Mouse (Mus musculus) CH12.LX (cell line): ENCODE measurements around the gene Armc6. TPM values are rescaled to one million over a fixed set of nuclear protein-coding genes. Genes with fewer than 3 reads are reported as not detected.

Source experiments
- DNase-seq: peaks from one replicate; pipeline ENCODE4 v3.0.0-alpha.2; 2013; ENCODE audit errors: extremely low read depth
- H3K27ac ChIP-seq: 2 replicates; pipeline ENCODE4 v1.5.1; 2012; ENCODE audit warnings: low read depth, mild to moderate bottlenecking, control low read depth, moderate library complexity; ENCODE audit not compliant: insufficient read depth
- H3K27me3 ChIP-seq: replicated peaks from 2 replicates; pipeline ENCODE3; 2012; ENCODE audit warnings: inconsistent platforms
- H3K36me3 ChIP-seq, 2 experiments: replicated peaks in 1 of 2; 2 replicates each; pipeline versions ENCODE3 to v1.6.1; 2012; ENCODE audit warnings: inconsistent platforms in 1 of 2, low read length in 1 of 2, mild to moderate bottlenecking in 1 of 2, mixed read lengths in 1 of 2, moderate library complexity in 1 of 2; ENCODE audit not compliant: control insufficient read depth in 1 of 2, insufficient read depth in 1 of 2
- H3K4me1 ChIP-seq, 2 experiments: 2 replicates each; pipeline ENCODE4 v1.6.1; 2012; ENCODE audit warnings: inconsistent platforms in 1 of 2, moderate library complexity in 1 of 2; ENCODE audit not compliant: insufficient read depth in 2 of 2, control insufficient read depth in 1 of 2
- H3K4me2 ChIP-seq: 2 replicates; pipeline ENCODE4 v1.6.1; 2012; ENCODE audit warnings: low read depth, mild to moderate bottlenecking, control low read depth; ENCODE audit not compliant: poor library complexity, insufficient read depth, severe bottlenecking
- H3K4me3 ChIP-seq, 3 experiments: fragments of 150-350 bp in 1 of 3; sonication (generic) in 1 of 3; replicated peaks in 1 of 3; 2 replicates each; pipeline versions ENCODE3 to v1.5.1; 2011 to 2012; ENCODE audit warnings: low read depth in 2 of 3, low read length in 2 of 3, mild to moderate bottlenecking in 2 of 3, moderate library complexity in 2 of 3, control low read depth in 1 of 3, improper control_type of control experiment in 1 of 3, inconsistent platforms in 1 of 3, mixed read lengths in 1 of 3; ENCODE audit not compliant: poor library complexity in 1 of 3
- H3K79me2 ChIP-seq: replicated peaks from 2 replicates; pipeline ENCODE4 v1.6.1; 2012; ENCODE audit warnings: mild to moderate bottlenecking, moderate library complexity; ENCODE audit not compliant: control insufficient read depth, poor library complexity, insufficient read depth, severe bottlenecking; ENCODE audit errors: extremely low read depth
- H3K9ac ChIP-seq: 2 replicates; pipeline ENCODE4 v1.6.1; 2012; ENCODE audit warnings: low read depth, mild to moderate bottlenecking, control low read depth, moderate library complexity; ENCODE audit not compliant: insufficient read depth
- H3K9me3 ChIP-seq: replicated peaks from 2 replicates; pipeline ENCODE3; 2012; ENCODE audit warnings: low read length, inconsistent platforms, mixed read lengths
- BHLHE40 ChIP-seq: IDR thresholded peaks from 2 replicates; pipeline ENCODE4 v1.6.1; 2011; ENCODE audit warnings: mild to moderate bottlenecking, low read depth, low read length, improper control_type of control experiment
- CHD2 ChIP-seq: IDR thresholded peaks from 2 replicates; pipeline ENCODE4 v1.6.1; 2011; ENCODE audit warnings: low read length, improper control_type of control experiment
- CTCF ChIP-seq, 2 experiments: IDR thresholded peaks in 1 of 2; conservative IDR thresholded peaks in 1 of 2; 2 replicates each; pipeline ENCODE4 v1.5.1; 2011 to 2012; ENCODE audit warnings: low read depth in 2 of 2, low read length in 2 of 2, improper control_type of control experiment in 1 of 2, inconsistent platforms in 1 of 2, mild to moderate bottlenecking in 1 of 2, moderate library complexity in 1 of 2
- EP300 ChIP-seq: IDR thresholded peaks from 2 replicates; pipeline ENCODE4 v1.6.1; 2011; ENCODE audit warnings: low read length, improper control_type of control experiment
- ETS1 ChIP-seq: conservative IDR thresholded peaks from 2 replicates; pipeline ENCODE4 v1.6.1; 2012; ENCODE audit warnings: low read depth, mild to moderate bottlenecking, inconsistent platforms, low read length, improper control_type of control experiment, moderate library complexity
- HCFC1 ChIP-seq: IDR thresholded peaks from 2 replicates; pipeline ENCODE4 v1.6.1; 2012; ENCODE audit warnings: low read depth, mild to moderate bottlenecking, inconsistent platforms, low read length, improper control_type of control experiment
- MAFK ChIP-seq: IDR thresholded peaks from 2 replicates; pipeline ENCODE4 v1.6.1; 2011; ENCODE audit warnings: low read length, improper control_type of control experiment; ENCODE audit not compliant: insufficient replicate concordance
- MAX ChIP-seq: IDR thresholded peaks from 2 replicates; pipeline ENCODE4 v1.6.1; 2011; ENCODE audit warnings: low read length, improper control_type of control experiment
- NELFE ChIP-seq: IDR thresholded peaks from 2 replicates; pipeline ENCODE4 v1.6.1; 2011; ENCODE audit warnings: low read depth, low read length, improper control_type of control experiment
- NRF1 ChIP-seq: IDR thresholded peaks from 2 replicates; pipeline ENCODE4 v1.6.1; 2014; ENCODE audit warnings: low read depth, mild to moderate bottlenecking, inconsistent platforms, low read length, improper control_type of control experiment, moderate library complexity
- POLR2AphosphoS2 ChIP-seq: IDR thresholded peaks from 2 replicates; pipeline ENCODE4 v1.6.1; 2011; ENCODE audit warnings: low read depth, low read length, improper control_type of control experiment
- RAD21 ChIP-seq: IDR thresholded peaks from 2 replicates; pipeline ENCODE4 v1.6.1; 2011; ENCODE audit warnings: low read depth, mild to moderate bottlenecking, low read length, improper control_type of control experiment, moderate library complexity
- SIN3A ChIP-seq: IDR thresholded peaks from 2 replicates; pipeline ENCODE4 v1.6.1; 2012; ENCODE audit warnings: low read length, improper control_type of control experiment, inconsistent platforms
- SMC3 ChIP-seq: IDR thresholded peaks from 2 replicates; pipeline ENCODE4 v1.6.1; 2011; ENCODE audit warnings: low read depth, low read length, improper control_type of control experiment
- TCF12 ChIP-seq: IDR thresholded peaks from 2 replicates; pipeline ENCODE4 v1.6.1; 2014; ENCODE audit warnings: low read depth, mild to moderate bottlenecking, inconsistent platforms, low read length, improper control_type of control experiment
- UBTF ChIP-seq: IDR thresholded peaks from 2 replicates; pipeline ENCODE4 v1.6.1; 2012; ENCODE audit warnings: low read depth, mild to moderate bottlenecking, inconsistent platforms, low read length, improper control_type of control experiment, moderate library complexity
- ZKSCAN1 ChIP-seq: IDR thresholded peaks from 2 replicates; pipeline ENCODE4 v1.6.1; 2012; ENCODE audit warnings: low read depth, inconsistent platforms, low read length, improper control_type of control experiment, borderline replicate concordance
- ZMIZ1 ChIP-seq: IDR thresholded peaks from 2 replicates; pipeline ENCODE4 v1.6.1; 2012; ENCODE audit warnings: low read depth, mild to moderate bottlenecking, inconsistent platforms, low read length, improper control_type of control experiment
- dilution Hi-C: fragments of 300-500 bp; cut with MboI; formaldehyde crosslinking; loops from 2 replicates; pipeline ENCODE4 v1.14.3; 2020; ENCODE audit warnings: low sequenced_read_pairs; ENCODE audit not compliant: extremely low pct_unique_long_range_greater_than_20kb, extremely low pct_ligation_motif_present
- in situ Hi-C: fragments of 300-500 bp; cut with MboI; formaldehyde crosslinking; loops from 3 replicates; pipeline ENCODE4 v1.14.3; 2019; ENCODE audit warnings: low sequenced_read_pairs, low pct_ligation_motif_present, low pct_unique_long_range_greater_than_20kb, mixed read lengths
- polyA plus RNA-seq: library from polyadenylated mRNA; unstranded; fragments of >175 nt; gene quantifications from 2 replicates; pipeline ENCODE4 v1.2.1, GENCODE M21; 2012; ENCODE audit warnings: low read depth; ENCODE audit not compliant: insufficient read length
- total RNA-seq, 2 experiments: library from RNA; depleted of rRNA; stranded (reverse); fragments of 300-350 nt in 1 of 2; fragments of >200 nt in 1 of 2; gene quantifications; 2 replicates each; pipeline ENCODE4 v1.2.3; 2012 to 2014

The Armc6 gene
- total and polyA plus RNA-seq, 3 experiments: 20.0 to 31.1 (median 23.7) TPM

DNA sequence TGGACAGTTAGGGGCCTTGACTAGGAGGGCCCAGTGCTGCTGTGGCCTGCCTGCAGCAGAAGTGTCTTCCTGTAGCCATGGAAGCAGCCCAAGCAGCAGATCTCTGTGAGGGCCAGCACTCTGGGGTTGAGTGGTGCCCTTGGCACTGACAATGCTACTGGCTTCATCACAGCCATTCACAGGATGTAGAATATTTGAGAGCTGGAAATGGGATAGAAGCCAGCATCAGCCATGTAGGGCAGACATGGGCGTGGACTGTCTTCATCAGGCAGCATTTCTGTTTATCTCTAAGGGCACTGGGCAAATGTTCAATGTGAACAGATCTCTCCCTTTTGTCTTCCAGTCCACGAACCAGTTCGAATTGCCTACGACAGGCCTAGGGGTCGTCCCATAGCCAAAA, 24.3 kb upstream of the Armc6 start:
- Histone ChIP-seq H3K4me1 (0 out of 4 replicates have a peak, but pooled peaks cover 0 to 2% of the 10 kb centered on the region in 2 experiments), H3K27me3 (no peaks in the 10 kb centered on the region), H3K4me3 (no peak overlapping the region), H3K9ac (no peak overlapping the region), H3K27ac (no peak overlapping the region), H3K79me2 (no peaks in the 10 kb centered on the region), H3K36me3 (peaks cover 86 to 98% of the 10 kb centered on the region in 2 experiments), H3K9me3 (no peaks in the 10 kb centered on the region), H3K4me2 (no peak overlapping the region)
- in situ Hi-C loops: no loop called here
- dilution Hi-C loops: no loop called here
- TF ChIP-seq HCFC1: no peak
- no peak for TF ChIP-seq RAD21
- no peak for TF ChIP-seq SIN3A
- TF ChIP-seq NRF1: no peak
- TF ChIP-seq UBTF: no peak
- no peak for TF ChIP-seq NELFE
- TF ChIP-seq BHLHE40: no peak
- no peak for TF ChIP-seq SMC3
- TF ChIP-seq EP300: no peak
- TF ChIP-seq POLR2AphosphoS2: no peak
- TF ChIP-seq ETS1: no peak
- TF ChIP-seq ZKSCAN1: no peak
- TF ChIP-seq ZMIZ1: no peak
- TF ChIP-seq TCF12: no peak
- DNase-seq: no peak

DNA sequence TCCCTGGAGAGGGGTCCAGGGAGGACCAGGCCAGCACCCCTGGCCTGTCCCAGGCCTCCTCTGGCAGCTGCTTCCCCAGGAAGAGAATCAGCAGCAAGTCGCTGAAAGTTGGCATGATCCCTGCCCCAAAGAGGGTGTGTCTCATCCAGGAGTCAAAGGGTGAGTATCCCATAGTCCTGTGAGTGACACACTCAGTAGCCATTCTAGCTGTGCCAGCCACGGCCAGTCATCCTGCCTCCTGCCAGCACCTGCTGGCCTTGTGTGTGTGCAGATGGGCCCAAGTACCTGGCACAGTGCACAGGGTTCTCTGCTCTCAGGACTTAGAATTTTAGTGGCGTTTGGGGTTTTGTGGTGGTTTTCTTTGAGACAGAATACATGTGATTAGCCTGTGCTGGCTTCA, 23.2 kb upstream of the Armc6 start:
- peaks cover 87 to 98% of the 10 kb centered on the region in 2 experiments for H3K36me3 ChIP-seq
- dilution Hi-C loops: no loop called here

More for the DNA sequence above, 23.2 kb upstream of the Armc6 start:
- Histone ChIP-seq H3K27ac (no peak overlapping the region), H3K79me2 (no peaks in the 10 kb centered on the region), H3K4me1 (0 out of 4 replicates have a peak, but pooled peaks cover 0 to 2% of the 10 kb centered on the region in 2 experiments), H3K4me2 (no peak overlapping the region), H3K4me3 (no peak overlapping the region), H3K9me3 (no peaks in the 10 kb centered on the region), H3K9ac (no peak overlapping the region), H3K27me3 (no peaks in the 10 kb centered on the region)
- DNase-seq: no peak
- in situ Hi-C loops: no loop called here
- TF ChIP-seq MAFK: no peak
- no peak for TF ChIP-seq CTCF (conservative IDR thresholded peaks at IDR 0.05 in 1 of 2, IDR thresholded peaks at IDR 0.05 in 1 of 2; ENCODE audit: low read depth in 2 of 2, low read length in 2 of 2)
- no peak for TF ChIP-seq MAX
- no peak for TF ChIP-seq BHLHE40
- no peak for TF ChIP-seq CHD2
